In the genomic region with DNA sequence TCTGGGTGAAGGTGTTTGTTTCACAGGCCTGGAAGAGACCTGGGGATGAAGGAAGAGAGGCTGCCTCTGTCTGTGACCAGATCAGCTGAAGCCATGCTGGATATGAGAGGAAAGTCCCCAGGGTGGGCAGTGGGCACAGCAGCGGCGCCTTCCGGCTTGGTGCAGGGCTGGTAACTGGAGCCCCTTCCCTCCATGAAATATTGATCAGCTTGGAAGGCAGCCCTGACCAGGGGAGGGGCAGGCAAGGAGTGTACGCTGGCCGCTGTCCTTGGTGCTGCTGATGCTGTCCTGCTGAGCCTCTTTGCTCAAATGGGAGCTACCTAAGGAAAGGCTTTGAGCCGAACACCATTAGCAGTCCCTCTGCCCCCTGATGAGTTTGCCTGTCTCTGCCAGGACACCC, we compare ENCODE assay signal across 8 mouse cellular contexts. TPM values are rescaled to one million over a fixed set of nuclear protein-coding genes. Genes with fewer than 3 reads are reported as not detected.
A peak's percentile ranks its signal among the peaks of the same experiment; 100 is the strongest.
DNase-seq lines count a peak whose midpoint lies in the region; ATAC-seq lines count a peak whose summit lies in the region.

No protein-coding gene starts in this region.

- H3K36me3 ChIP-seq in forebrain, embryonic 13.5 days (ENCODE audit: poor library complexity, severe bottlenecking): no peaks in the 10 kb centered on the region
- no peaks in the 10 kb centered on the region for H3K36me3 ChIP-seq in forebrain, embryonic 16.5 days (ENCODE audit: control insufficient read depth, insufficient read depth)
- no peaks in the 10 kb centered on the region for H3K36me3 ChIP-seq in liver, embryonic 13.5 days

- no peaks in the 10 kb centered on the region for H3K9me3 ChIP-seq in forebrain, embryonic 13.5 days (replicated peaks)
- H3K9me3 ChIP-seq in forebrain, embryonic 16.5 days (ENCODE audit: control insufficient read depth, low read length): no peaks in the 10 kb centered on the region
- H3K9me3 ChIP-seq in liver, embryonic 13.5 days (replicated peaks): no peaks in the 10 kb centered on the region

- no peaks in the 10 kb centered on the region for H3K27me3 ChIP-seq in forebrain, embryonic 13.5 days
- no peaks in the 10 kb centered on the region for H3K27me3 ChIP-seq in forebrain, embryonic 16.5 days (replicated peaks; ENCODE audit: control insufficient read depth, insufficient read depth, low read length)
- peaks cover 8% of the 10 kb centered on the region; the same call in 1 of the 2 replicates for H3K27me3 ChIP-seq in liver, embryonic 13.5 days

- DNase-seq in ES-CJ7 (ENCODE audit: low read depth, low spot score): peak; percentile 54
- peak; percentile 9 for DNase-seq in fibroblast of lung, adult 2 months (ENCODE audit: low read depth)
- DNase-seq in liver, embryonic 13.5 days: peak; percentile 19
- DNase-seq in yolk sac, embryonic 10.5 days (ENCODE audit: low spot score): peak; percentile 65
- DNase-seq in right cerebral cortex, adult 18-20 months: no peak
- no peak for DNase-seq in layer of hippocampus, postnatal 10 days (ENCODE audit: low spot score in 2 of 2)

- no peak overlapping the region for H3K4me2 ChIP-seq in forebrain, embryonic 13.5 days
- no peak overlapping the region for H3K4me2 ChIP-seq in forebrain, embryonic 16.5 days (ENCODE audit: low read length)
- no peak overlapping the region for H3K4me2 ChIP-seq in liver, embryonic 13.5 days

- H3K4me3 ChIP-seq in forebrain, embryonic 13.5 days: no peak overlapping the region
- no peak overlapping the region for H3K4me3 ChIP-seq in forebrain, embryonic 16.5 days (replicated peaks; ENCODE audit: low read length)
- no peak overlapping the region for H3K4me3 ChIP-seq in liver, embryonic 13.5 days (replicated peaks)

- H3K27ac ChIP-seq in forebrain, embryonic 13.5 days: no peak overlapping the region
- no peak overlapping the region for H3K27ac ChIP-seq in forebrain, embryonic 16.5 days (ENCODE audit: low read length)
- H3K27ac ChIP-seq in liver, embryonic 13.5 days: no peak overlapping the region

- ATAC-seq in forebrain, embryonic 13.5 days: no peak
- ATAC-seq in forebrain, embryonic 16.5 days: no peak
- ATAC-seq in liver, embryonic 13.5 days (ENCODE audit: low read depth): 0 out of 2 replicates have a peak, but pooled peaks have one; percentile 34

- 8% methylated on average over 6 of the region's 6 CpGs for WGBS in forebrain, embryonic 13.5 days
- WGBS in forebrain, embryonic 16.5 days: 20% methylated on average over 6 of the region's 6 CpGs
- WGBS in liver, embryonic 13.5 days (ENCODE audit: insufficient replicate concordance): 12% methylated on average over 6 of the region's 6 CpGs

- 0 out of 2 replicates have a peak overlapping the region, but pooled peaks have one; percentile 26 for H3K9ac ChIP-seq in forebrain, embryonic 13.5 days
- no peak overlapping the region for H3K9ac ChIP-seq in forebrain, embryonic 16.5 days (replicated peaks; ENCODE audit: low read depth, low read length)
- H3K9ac ChIP-seq in liver, embryonic 13.5 days: no peak overlapping the region

- H3K4me1 ChIP-seq in forebrain, embryonic 13.5 days: peaks cover 9% of the 10 kb centered on the region
- H3K4me1 ChIP-seq in forebrain, embryonic 16.5 days (replicated peaks; ENCODE audit: control insufficient read depth, insufficient read depth, low read length): peaks cover 12% of the 10 kb centered on the region
- no peaks in the 10 kb centered on the region for H3K4me1 ChIP-seq in liver, embryonic 13.5 days (replicated peaks)

RNA-seq across cellular contexts. Expression of a gene that starts 11.6 kb away (rescaled TPM):
- 4.3 and 6.8 TPM in 2 replicates for polyA plus RNA-seq in forebrain, embryonic 13.5 days (2015; fragmentation: Nextera tagmentation; extraction: Ambion mirVana)
- polyA plus RNA-seq in forebrain, embryonic 16.5 days (2015; fragmentation: Nextera tagmentation; extraction: Ambion mirVana): 9.6 and 14.1 TPM in 2 replicates
- polyA plus RNA-seq in liver, embryonic 13.5 days (2015; fragmentation: Nextera tagmentation; extraction: Ambion mirVana): 0.16 and 0.19 TPM in 2 replicates
- 10 to 100 TPM; 31.3 to 31.9 TPM for total RNA-seq in layer of hippocampus, postnatal 10 days (2021)

RNA-seq across cellular contexts. Expression of a gene that starts 34.8 kb away (rescaled TPM):
- polyA plus RNA-seq in forebrain, embryonic 13.5 days (2015; fragmentation: Nextera tagmentation; extraction: Ambion mirVana): 98.2 and 106 TPM in 2 replicates
- polyA plus RNA-seq in forebrain, embryonic 16.5 days (2015; fragmentation: Nextera tagmentation; extraction: Ambion mirVana): 96.5 and 107 TPM in 2 replicates
- polyA plus RNA-seq in liver, embryonic 13.5 days (2015; fragmentation: Nextera tagmentation; extraction: Ambion mirVana): 54.1 and 60.4 TPM in 2 replicates
- total RNA-seq in layer of hippocampus, postnatal 10 days (2021): 10 to 100 TPM; 47.7 to 50.8 TPM

RNA-seq across cellular contexts. Expression of a gene that starts 58.6 kb away (rescaled TPM):
- 42.9 and 44.4 TPM in 2 replicates for polyA plus RNA-seq in forebrain, embryonic 13.5 days (2015; fragmentation: Nextera tagmentation; extraction: Ambion mirVana)
- 44.6 and 44.9 TPM in 2 replicates for polyA plus RNA-seq in forebrain, embryonic 16.5 days (2015; fragmentation: Nextera tagmentation; extraction: Ambion mirVana)
- polyA plus RNA-seq in liver, embryonic 13.5 days (2015; fragmentation: Nextera tagmentation; extraction: Ambion mirVana): 8.0 and 9.7 TPM in 2 replicates
- 10 to 100 TPM; 12.8 to 13.0 TPM for total RNA-seq in layer of hippocampus, postnatal 10 days (2021)

Comparison
In these comparisons a context has a peak if more than half of its experiments do, and no peak if none do; other contexts are left out.
1. DNase-seq: peak in ES-CJ7 (single experiment), fibroblast of lung, adult 2 months (single experiment), liver, embryonic 13.5 days (single experiment) and yolk sac, embryonic 10.5 days (single experiment); none in right cerebral cortex, adult 18-20 months (single experiment) and layer of hippocampus, postnatal 10 days (0 of 2).